Mouse (Mus musculus) midbrain, postnatal 0 days (tissue): Measurements from ENCODE around the gene Zfp646. TPM values are rescaled to one million over a fixed set of nuclear protein-coding genes. Genes with fewer than 3 reads are reported as not detected.

Experiments used
- ATAC-seq: fragments of 200-750 bp; cut with Nextera tagmentation; 2 replicates; pipeline ENCODE4 v1.8.0; 2017; ENCODE audit warnings: moderate number of reproducible peaks, mild to moderate bottlenecking, moderate TSS enrichment, moderate library complexity; ENCODE audit not compliant: low FRiP score
- DNase-seq: peaks from one replicate; pipeline ENCODE4 v3.0.0-alpha.2; 2015; ENCODE audit warnings: low spot score
- H3K27ac ChIP-seq: fragments of 300-500 bp; sonication (generic); 2 replicates; pipeline ENCODE4 v1.5.1; 2014; ENCODE audit warnings: low read depth, mild to moderate bottlenecking, low read length, mixed read lengths
- H3K27me3 ChIP-seq: fragments of 300-500 bp; sonication (generic); 2 replicates; pipeline ENCODE4 v1.6.1; 2014; ENCODE audit warnings: low read length, control low read depth, mixed read lengths; ENCODE audit not compliant: insufficient read depth
- H3K36me3 ChIP-seq: fragments of 300-500 bp; sonication (generic); 2 replicates; pipeline ENCODE4 v1.6.1; 2014; ENCODE audit warnings: low read length, control low read depth, mixed read lengths; ENCODE audit not compliant: insufficient read depth
- H3K4me1 ChIP-seq: fragments of 300-500 bp; sonication (generic); 2 replicates; pipeline ENCODE4 v1.6.1; 2014; ENCODE audit warnings: mild to moderate bottlenecking, control low read depth, antibody characterized with exemption, low read length, mixed read lengths; ENCODE audit not compliant: insufficient read depth
- H3K4me2 ChIP-seq: fragments of 300-500 bp; sonication (generic); 2 replicates; pipeline ENCODE4 v1.6.1; 2014; ENCODE audit warnings: low read depth, mild to moderate bottlenecking, low read length, mixed read lengths; ENCODE audit not compliant: poor library complexity, severe bottlenecking
- H3K4me3 ChIP-seq: fragments of 300-500 bp; sonication (generic); 2 replicates; pipeline ENCODE4 v1.5.1; 2014; ENCODE audit warnings: low read depth, mild to moderate bottlenecking, low read length, moderate library complexity
- H3K9ac ChIP-seq: fragments of 300-500 bp; sonication (generic); replicated peaks from 2 replicates; pipeline ENCODE4 v1.6.1; 2014; ENCODE audit warnings: mild to moderate bottlenecking, low read length, moderate library complexity, mixed read lengths; ENCODE audit not compliant: poor library complexity, severe bottlenecking
- H3K9me3 ChIP-seq: fragments of 300-500 bp; sonication (generic); 2 replicates; pipeline ENCODE4 v1.6.1; 2016; ENCODE audit warnings: low read length, control low read depth
- CTCF ChIP-seq: IDR thresholded peaks from 2 replicates; pipeline ENCODE4 v1.5.1; 2016; ENCODE audit warnings: antibody characterized with exemption, mild to moderate bottlenecking
- WGBS: fragments of 180-500 bp; shearing (Covaris S2); extraction: QIAGEN DNeasy Blood & Tissue Kit; methylation state at CpG from one replicate; pipeline ENCODE4 v1.1.7; 2014; 5-methylcytosine and 5-hydroxymethylcytosine counted together
- polyA plus RNA-seq: library from polyadenylated mRNA; unstranded; fragments of >200 nt; fragmentation: Nextera tagmentation; extraction: Ambion mirVana; gene quantifications from 2 replicates; pipeline ENCODE4 v1.2.1, GENCODE M21; 2015
- total RNA-seq: library from RNA; depleted of rRNA; stranded (reverse); fragments of >200 nt; gene quantifications from 2 replicates; pipeline ENCODE4 v1.2.3, GENCODE M21; 2014

Zfp646 gene
- total and polyA plus RNA-seq, 2 experiments from 2014 or later, result 3.8 to 33.8 TPM

- Histone ChIP-seq H3K9me3 (no peaks in the 10 kb centered on the region), H3K27ac (no peak overlapping the region), H3K4me3 (no peak overlapping the region), H3K9ac (no peak overlapping the region), H3K4me1 (no peaks in the 10 kb centered on the region), H3K36me3 (peaks cover 34% of the 10 kb centered on the region), H3K27me3 (no peaks in the 10 kb centered on the region), H3K4me2 (no peak overlapping the region)
- 83% methylated on average over 7 of the region's 7 CpGs for WGBS
- TF ChIP-seq CTCF, result peak; percentile 55
- DNase-seq, result peak; percentile 14
- ATAC-seq, result no peak
Measured at GRCm38 (mm10) chr7:127919290-127919689, 43.3 kb downstream of the Zfp646 start.

GRCm38 (mm10) chr7:127921516-127921915 is 45.5 kb downstream of the Zfp646 start:
- no peaks in the 10 kb centered on the region for H3K4me1 ChIP-seq
- H3K27ac ChIP-seq, result no peak overlapping the region
- WGBS, result 65% methylated on average over 8 of the region's 8 CpGs
- TF ChIP-seq CTCF, result peak; percentile 48
- H3K9me3 ChIP-seq, result no peaks in the 10 kb centered on the region
- H3K36me3 ChIP-seq, result peaks cover 40% of the 10 kb centered on the region
- H3K27me3 ChIP-seq, result no peaks in the 10 kb centered on the region
- ATAC-seq, result no peak
- H3K9ac ChIP-seq, result no peak overlapping the region
- DNase-seq, result peak; percentile 14
- no peak overlapping the region for H3K4me3 ChIP-seq
- H3K4me2 ChIP-seq, result no peak overlapping the region

- Histone ChIP-seq H3K4me3 (no peak overlapping the region), H3K27me3 (no peaks in the 10 kb centered on the region), H3K4me1 (no peaks in the 10 kb centered on the region), H3K27ac (no peak overlapping the region), H3K9me3 (no peaks in the 10 kb centered on the region), H3K4me2 (no peak overlapping the region), H3K36me3 (peaks cover 38% of the 10 kb centered on the region), H3K9ac (no peak overlapping the region)
- WGBS, result 79% methylated on average over 6 of the region's 6 CpGs
- ATAC-seq (no peak), DNase-seq (no peak)
- no peak for TF ChIP-seq CTCF
Measured at GRCm38 (mm10) chr7:127922451-127923275, 46.6 kb downstream of the Zfp646 start.

GRCm38 (mm10) chr7:127923714-127924113 is 47.7 kb downstream of the Zfp646 start:
- H3K4me1 ChIP-seq, result no peaks in the 10 kb centered on the region
- no peak overlapping the region for H3K27ac ChIP-seq
- no peaks in the 10 kb centered on the region for H3K9me3 ChIP-seq
- ATAC-seq, result no peak
- no peak overlapping the region for H3K9ac ChIP-seq
- no peak overlapping the region for H3K4me2 ChIP-seq
- DNase-seq, result no peak
- no peak for TF ChIP-seq CTCF
- peaks cover 38% of the 10 kb centered on the region for H3K36me3 ChIP-seq
- no peak overlapping the region for H3K4me3 ChIP-seq
- WGBS, result 92% methylated on average over 5 of the region's 5 CpGs
- 0 out of 2 replicates have a peak, but pooled peaks cover 2% of the 10 kb centered on the region for H3K27me3 ChIP-seq

- peaks cover 38% of the 10 kb centered on the region for H3K36me3 ChIP-seq
- no peaks in the 10 kb centered on the region for H3K9me3 ChIP-seq
- no peak for ATAC-seq
- no peak overlapping the region for H3K27ac ChIP-seq
- no peak overlapping the region for H3K9ac ChIP-seq
- H3K4me1 ChIP-seq, result no peaks in the 10 kb centered on the region
- 70% methylated on average over 5 of the region's 5 CpGs for WGBS
- H3K27me3 ChIP-seq, result peaks cover 11% of the 10 kb centered on the region; the same call in 1 of the 2 replicates
- H3K4me2 ChIP-seq, result no peak overlapping the region
- DNase-seq, result no peak
- TF ChIP-seq CTCF, result no peak
- no peak overlapping the region for H3K4me3 ChIP-seq
Measured at GRCm38 (mm10) chr7:127925252-127925651, 49.2 kb downstream of the Zfp646 start.

GRCm38 (mm10) chr7:127926066-127926465 is 50.0 kb downstream of the Zfp646 start:
- H3K9ac ChIP-seq, result no peak overlapping the region
- no peak overlapping the region for H3K4me3 ChIP-seq
- ATAC-seq, result no peak
- no peak overlapping the region for H3K27ac ChIP-seq
- H3K27me3 ChIP-seq, result peaks cover 11% of the 10 kb centered on the region; the same call in 1 of the 2 replicates
- 91% methylated on average over 8 of the region's 8 CpGs for WGBS
- H3K4me1 ChIP-seq, result no peaks in the 10 kb centered on the region
- no peak for TF ChIP-seq CTCF
- DNase-seq, result no peak
- no peaks in the 10 kb centered on the region for H3K9me3 ChIP-seq
- peaks cover 33% of the 10 kb centered on the region for H3K36me3 ChIP-seq
- H3K4me2 ChIP-seq, result no peak overlapping the region
